Mouse (Mus musculus): ENCODE measurements around the gene Apbb2. TPM values are rescaled to one million over a fixed set of nuclear protein-coding genes. Genes with fewer than 3 reads are reported as not detected.

Gene Apbb2
- polyA plus RNA-seq (2012; rRNA removed) (15.8 and 16.9 TPM in 2 replicates), polyA plus RNA-seq (2014; fragmentation: Nextera tagmentation; extraction: Ambion mirVana) (45.8 and 49.8 TPM in 2 replicates)

DNA sequence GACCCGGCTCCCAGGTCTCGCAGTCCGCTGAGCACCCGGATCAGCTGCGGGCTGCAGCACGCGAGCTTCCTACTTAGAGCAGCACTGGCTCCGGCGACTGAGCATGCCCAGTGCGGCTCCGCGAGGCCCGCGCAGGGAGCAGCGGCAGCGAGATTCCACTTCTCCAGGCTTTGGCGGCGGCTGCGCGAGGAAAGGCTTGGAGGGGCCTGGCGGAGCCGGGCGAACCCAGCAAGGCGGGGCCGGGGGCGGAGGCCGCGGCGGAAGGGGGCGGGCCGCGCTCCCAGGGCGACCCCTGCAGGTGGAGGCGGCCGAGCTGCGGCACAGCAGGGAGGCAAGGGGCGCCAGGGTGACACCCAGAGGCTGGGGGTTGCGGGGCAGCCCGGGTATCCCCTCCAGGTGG lies at the start of gene Apbb2:
Gene Apbb2 (minus strand): TSS at position 188 of the 400 bp plus-strand sequence.
- Histone ChIP-seq H3K4me2 (replicated peaks; ENCODE audit: low read depth, low read length, severe bottlenecking) (peak within 1 kb of the TSS; percentile 81), H3K9ac (ENCODE audit: low read depth, low read length, severe bottlenecking) (peak within 1 kb of the TSS; percentile 95), H3K4me1 (ENCODE audit: control insufficient read depth, insufficient read depth, low read length) (peaks cover 38% of the 10 kb centered on the region), H3K36me3 (ENCODE audit: control insufficient read depth, insufficient read depth, low read length) (no peaks in the 10 kb centered on the region), H3K27me3 (ENCODE audit: control insufficient read depth, insufficient read depth, low read length) (no peaks in the 10 kb centered on the region), H3K9me3 (ENCODE audit: control insufficient read depth, low read length) (no peaks in the 10 kb centered on the region), H3K4me3 (replicated peaks; ENCODE audit: low read length) (peak within 1 kb of the TSS; percentile 85), H3K27ac (replicated peaks; ENCODE audit: low read depth, low read length) (peak within 1 kb of the TSS; percentile 97)
- DNase-seq (ENCODE audit: low spot score) (peak; percentile 93), ATAC-seq (ENCODE audit: low FRiP score, low read depth) (peak; percentile 95)
- 0% methylated on average over 38 of the region's 39 CpGs for WGBS
- peak; percentile 79; the same call in 1 of the 2 replicates for TF ChIP-seq POLR2A (IDR thresholded peaks at IDR 0.05; ENCODE audit: borderline replicate concordance, extremely low read depth, insufficient read depth, insufficient read length)

- no peaks in the 10 kb centered on the region for H3K36me3 ChIP-seq (ENCODE audit: control insufficient read depth, insufficient read depth, low read length)
- H3K4me2 ChIP-seq (replicated peaks; ENCODE audit: low read depth, low read length, severe bottlenecking), result 0 out of 2 replicates have a peak overlapping the region, but pooled peaks have one; percentile 17
- H3K9me3 ChIP-seq (ENCODE audit: control insufficient read depth, low read length), result no peaks in the 10 kb centered on the region
- peak; percentile 80 for DNase-seq (ENCODE audit: low spot score)
- ATAC-seq (ENCODE audit: low FRiP score, low read depth), result peak; percentile 91
- H3K27me3 ChIP-seq (ENCODE audit: control insufficient read depth, insufficient read depth, low read length), result no peaks in the 10 kb centered on the region
- no peak for TF ChIP-seq POLR2A (IDR thresholded peaks at IDR 0.05; ENCODE audit: borderline replicate concordance, extremely low read depth, insufficient read depth, insufficient read length)
- H3K27ac ChIP-seq (replicated peaks; ENCODE audit: low read depth, low read length), result peak overlapping the region; percentile 62; the same call in 1 of the 2 replicates
- WGBS, result 29% methylated on average over 5 of the region's 5 CpGs
- peaks cover 6% of the 10 kb centered on the region for H3K4me1 ChIP-seq (ENCODE audit: control insufficient read depth, insufficient read depth, low read length)
- no peak overlapping the region for H3K4me3 ChIP-seq (replicated peaks; ENCODE audit: low read length)
- no peak overlapping the region for H3K9ac ChIP-seq (ENCODE audit: low read depth, low read length, severe bottlenecking)
Observed at GRCm38 (mm10) chr5:66654220-66654619, 35.6 kb upstream of the Apbb2 start.

- ATAC-seq (ENCODE audit: low FRiP score, low read depth) (no peak), DNase-seq (ENCODE audit: low spot score) (no peak)
- Histone ChIP-seq H3K27ac (replicated peaks; ENCODE audit: low read depth, low read length) (no peak overlapping the region), H3K27me3 (ENCODE audit: control insufficient read depth, insufficient read depth, low read length) (no peaks in the 10 kb centered on the region), H3K9ac (ENCODE audit: low read depth, low read length, severe bottlenecking) (no peak overlapping the region), H3K9me3 (ENCODE audit: control insufficient read depth, low read length) (no peaks in the 10 kb centered on the region), H3K36me3 (ENCODE audit: control insufficient read depth, insufficient read depth, low read length) (no peaks in the 10 kb centered on the region), H3K4me2 (replicated peaks; ENCODE audit: low read depth, low read length, severe bottlenecking) (no peak overlapping the region), H3K4me3 (replicated peaks; ENCODE audit: low read length) (no peak overlapping the region), H3K4me1 (ENCODE audit: control insufficient read depth, insufficient read depth, low read length) (no peaks in the 10 kb centered on the region)
- WGBS, result 64% methylated on average over 7 of the region's 7 CpGs
- TF ChIP-seq POLR2A (IDR thresholded peaks at IDR 0.05; ENCODE audit: borderline replicate concordance, extremely low read depth, insufficient read depth, insufficient read length), result no peak
Observed at GRCm38 (mm10) chr5:66647504-66647903, 28.9 kb upstream of the Apbb2 start.

GRCm38 (mm10) chr5:66643260-66643659 lies 24.7 kb upstream of the Apbb2 start:
- Histone ChIP-seq H3K9ac (ENCODE audit: low read depth, low read length, severe bottlenecking) (no peak overlapping the region), H3K36me3 (ENCODE audit: control insufficient read depth, insufficient read depth, low read length) (no peaks in the 10 kb centered on the region), H3K4me2 (replicated peaks; ENCODE audit: low read depth, low read length, severe bottlenecking) (no peak overlapping the region), H3K27me3 (ENCODE audit: control insufficient read depth, insufficient read depth, low read length) (no peaks in the 10 kb centered on the region), H3K4me3 (replicated peaks; ENCODE audit: low read length) (no peak overlapping the region), H3K9me3 (ENCODE audit: control insufficient read depth, low read length) (no peaks in the 10 kb centered on the region), H3K27ac (replicated peaks; ENCODE audit: low read depth, low read length) (no peak overlapping the region), H3K4me1 (ENCODE audit: control insufficient read depth, insufficient read depth, low read length) (no peaks in the 10 kb centered on the region)
- no peak for TF ChIP-seq POLR2A (IDR thresholded peaks at IDR 0.05; ENCODE audit: borderline replicate concordance, extremely low read depth, insufficient read depth, insufficient read length)
- WGBS, result 77% methylated on average over 5 of the region's 5 CpGs
- no peak for DNase-seq (ENCODE audit: low spot score)
- no peak for ATAC-seq (ENCODE audit: low FRiP score, low read depth)

GRCm38 (mm10) chr5:66642156-66642555 lies 23.6 kb upstream of the Apbb2 start:
- no peaks in the 10 kb centered on the region for H3K4me1 ChIP-seq (ENCODE audit: control insufficient read depth, insufficient read depth, low read length)
- no peak for TF ChIP-seq POLR2A (IDR thresholded peaks at IDR 0.05; ENCODE audit: borderline replicate concordance, extremely low read depth, insufficient read depth, insufficient read length)
- H3K36me3 ChIP-seq (ENCODE audit: control insufficient read depth, insufficient read depth, low read length), result no peaks in the 10 kb centered on the region
- no peak overlapping the region for H3K9ac ChIP-seq (ENCODE audit: low read depth, low read length, severe bottlenecking)
- ATAC-seq (ENCODE audit: low FRiP score, low read depth) (no peak), DNase-seq (ENCODE audit: low spot score) (no peak)
- H3K27ac ChIP-seq (replicated peaks; ENCODE audit: low read depth, low read length), result no peak overlapping the region
- no peak overlapping the region for H3K4me2 ChIP-seq (replicated peaks; ENCODE audit: low read depth, low read length, severe bottlenecking)
- WGBS, result 91% methylated on average over 4 of the region's 4 CpGs
- H3K4me3 ChIP-seq (replicated peaks; ENCODE audit: low read length), result no peak overlapping the region
- H3K27me3 ChIP-seq (ENCODE audit: control insufficient read depth, insufficient read depth, low read length), result no peaks in the 10 kb centered on the region
- H3K9me3 ChIP-seq (ENCODE audit: control insufficient read depth, low read length), result no peaks in the 10 kb centered on the region
